Mouse (Mus musculus) hindbrain, embryonic 11.5 days (tissue): Measurements from ENCODE around the gene Chst11. TPM values are rescaled to one million over a fixed set of nuclear protein-coding genes. Genes with fewer than 3 reads are reported as not detected.

Experiments
- ATAC-seq: fragments of 200-750 bp; cut with Nextera tagmentation; 2 replicates; pipeline ENCODE4 v1.8.0; 2017; ENCODE audit warnings: mild to moderate bottlenecking, moderate TSS enrichment, moderate library complexity; ENCODE audit not compliant: low FRiP score
- DNase-seq: peaks from one replicate; pipeline ENCODE4 v3.0.0-alpha.2; 2015; ENCODE audit warnings: low spot score
- H3K27ac ChIP-seq: fragments of 300-500 bp; sonication (generic); 2 replicates; pipeline ENCODE4 v1.5.1; 2014; ENCODE audit warnings: mild to moderate bottlenecking, low read depth, low read length
- H3K27me3 ChIP-seq: fragments of 300-500 bp; sonication (generic); 2 replicates; pipeline ENCODE4 v1.6.1; 2014; ENCODE audit warnings: mild to moderate bottlenecking, low read length, moderate library complexity, mixed read lengths; ENCODE audit not compliant: control insufficient read depth, insufficient read depth
- H3K36me3 ChIP-seq: fragments of 300-500 bp; sonication (generic); 2 replicates; pipeline ENCODE4 v1.6.1; 2014; ENCODE audit warnings: mild to moderate bottlenecking, low read length, moderate library complexity, mixed read lengths; ENCODE audit not compliant: control insufficient read depth, insufficient read depth
- H3K4me1 ChIP-seq: fragments of 300-500 bp; sonication (generic); replicated peaks from 2 replicates; pipeline ENCODE4 v1.6.1; 2014; ENCODE audit warnings: low read length, mixed read lengths; ENCODE audit not compliant: control insufficient read depth, insufficient read depth
- H3K4me2 ChIP-seq: fragments of 300-500 bp; sonication (generic); replicated peaks from 2 replicates; pipeline ENCODE4 v1.6.1; 2014; ENCODE audit warnings: mild to moderate bottlenecking, low read depth, low read length
- H3K4me3 ChIP-seq: fragments of 300-500 bp; sonication (generic); 2 replicates; pipeline ENCODE4 v1.5.1; 2014; ENCODE audit warnings: low read depth, low read length
- H3K9ac ChIP-seq: fragments of 300-500 bp; sonication (generic); 2 replicates; pipeline ENCODE4 v1.6.1; 2014; ENCODE audit warnings: low read depth, low read length
- H3K9me3 ChIP-seq: fragments of 300-500 bp; sonication (generic); 2 replicates; pipeline ENCODE4 v1.6.1; 2016; ENCODE audit warnings: low read length; ENCODE audit not compliant: control insufficient read depth
- WGBS: fragments of 180-500 bp; shearing (Covaris S2); extraction: QIAGEN DNeasy Blood & Tissue Kit; methylation state at CpG from one replicate; pipeline ENCODE4 v1.1.7; 2014; 5-methylcytosine and 5-hydroxymethylcytosine counted together
- polyA plus RNA-seq: library from polyadenylated mRNA; unstranded; fragments of >200 nt; fragmentation: Nextera tagmentation; extraction: Ambion mirVana; gene quantifications from 2 replicates; pipeline ENCODE4 v1.2.1, GENCODE M21; 2014

Chst11 gene
- polyA plus RNA-seq, 1 experiment from 2014 or later = 2.3 TPM

GRCm38 (mm10) chr10:83068466-83068865 is 83.2 kb downstream of the Chst11 start:
- no peak for DNase-seq
- H3K27me3 ChIP-seq = no peaks in the 10 kb centered on the region
- H3K4me1 ChIP-seq = no peaks in the 10 kb centered on the region
- no peak for ATAC-seq
- H3K9me3 ChIP-seq = no peaks in the 10 kb centered on the region
- H3K9ac ChIP-seq = no peak overlapping the region
- H3K4me2 ChIP-seq = no peak overlapping the region
- H3K36me3 ChIP-seq = no peaks in the 10 kb centered on the region
- H3K4me3 ChIP-seq = no peak overlapping the region
- no peak overlapping the region for H3K27ac ChIP-seq
- 92% methylated on average over 8 of the region's 8 CpGs for WGBS

- no peaks in the 10 kb centered on the region for H3K4me1 ChIP-seq
- H3K27me3 ChIP-seq = no peaks in the 10 kb centered on the region
- H3K36me3 ChIP-seq = no peaks in the 10 kb centered on the region
- H3K27ac ChIP-seq = no peak overlapping the region
- H3K9ac ChIP-seq = no peak overlapping the region
- H3K4me3 ChIP-seq = no peak overlapping the region
- ATAC-seq (no peak), DNase-seq (no peak)
- no peak overlapping the region for H3K4me2 ChIP-seq
- WGBS = 10% methylated on average over 5 of the region's 5 CpGs
- no peaks in the 10 kb centered on the region for H3K9me3 ChIP-seq
These were observed 84.5 kb downstream of the Chst11 start for GRCm38 (mm10) chr10:83069791-83070190.

GRCm38 (mm10) chr10:83071785-83072580 is 86.7 kb downstream of the Chst11 start:
- no peak overlapping the region for H3K4me3 ChIP-seq
- no peaks in the 10 kb centered on the region for H3K36me3 ChIP-seq
- no peaks in the 10 kb centered on the region for H3K27me3 ChIP-seq
- no peak for ATAC-seq
- WGBS = 69% methylated on average over 19 of the region's 19 CpGs
- DNase-seq = no peak
- H3K27ac ChIP-seq = no peak overlapping the region
- H3K4me1 ChIP-seq = no peaks in the 10 kb centered on the region
- no peaks in the 10 kb centered on the region for H3K9me3 ChIP-seq
- H3K9ac ChIP-seq = no peak overlapping the region
- H3K4me2 ChIP-seq = no peak overlapping the region

- no peaks in the 10 kb centered on the region for H3K9me3 ChIP-seq
- no peak overlapping the region for H3K4me3 ChIP-seq
- no peak overlapping the region for H3K4me2 ChIP-seq
- no peaks in the 10 kb centered on the region for H3K36me3 ChIP-seq
- H3K27ac ChIP-seq = no peak overlapping the region
- DNase-seq (peak; percentile 50), ATAC-seq (peak; percentile 47; the same call in 1 of the 2 replicates)
- no peak overlapping the region for H3K9ac ChIP-seq
- no peaks in the 10 kb centered on the region for H3K27me3 ChIP-seq
- 50% methylated on average over 7 of the region's 7 CpGs for WGBS
- no peaks in the 10 kb centered on the region for H3K4me1 ChIP-seq
These were observed 87.8 kb downstream of the Chst11 start for GRCm38 (mm10) chr10:83073119-83073518.

- H3K9ac ChIP-seq = no peak overlapping the region
- DNase-seq (no peak), ATAC-seq (no peak)
- H3K27me3 ChIP-seq = no peaks in the 10 kb centered on the region
- H3K4me3 ChIP-seq = no peak overlapping the region
- H3K4me2 ChIP-seq = no peak overlapping the region
- WGBS = 86% methylated on average over 7 of the region's 7 CpGs
- no peaks in the 10 kb centered on the region for H3K9me3 ChIP-seq
- H3K36me3 ChIP-seq = no peaks in the 10 kb centered on the region
- no peak overlapping the region for H3K27ac ChIP-seq
- H3K4me1 ChIP-seq = peaks cover 7% of the 10 kb centered on the region; the same call in 1 of the 2 replicates
These were observed 91.5 kb downstream of the Chst11 start for GRCm38 (mm10) chr10:83076816-83077215.

GRCm38 (mm10) chr10:83078723-83079122 is 93.4 kb downstream of the Chst11 start:
- Histone ChIP-seq H3K9ac (no peak overlapping the region), H3K9me3 (no peaks in the 10 kb centered on the region), H3K4me3 (no peak overlapping the region), H3K36me3 (no peaks in the 10 kb centered on the region), H3K4me1 (peaks cover 7% of the 10 kb centered on the region; the same call in 1 of the 2 replicates), H3K27me3 (no peaks in the 10 kb centered on the region), H3K4me2 (no peak overlapping the region), H3K27ac (no peak overlapping the region)
- ATAC-seq (no peak), DNase-seq (no peak)
- 84% methylated on average over 8 of the region's 8 CpGs for WGBS

- Histone ChIP-seq H3K9ac (no peak overlapping the region), H3K27ac (no peak overlapping the region), H3K27me3 (no peaks in the 10 kb centered on the region), H3K9me3 (no peaks in the 10 kb centered on the region), H3K36me3 (no peaks in the 10 kb centered on the region), H3K4me3 (no peak overlapping the region), H3K4me1 (peaks cover 11% of the 10 kb centered on the region; the same call in 1 of the 2 replicates), H3K4me2 (no peak overlapping the region)
- WGBS = 81% methylated on average over 13 of the region's 13 CpGs
- ATAC-seq (0 out of 2 replicates have a peak, but pooled peaks have one; percentile 12), DNase-seq (no peak)
These were observed 94.5 kb downstream of the Chst11 start for GRCm38 (mm10) chr10:83079755-83080154.

- H3K4me2 ChIP-seq = no peak overlapping the region
- no peak overlapping the region for H3K27ac ChIP-seq
- ATAC-seq = peak; percentile 50
- no peaks in the 10 kb centered on the region for H3K36me3 ChIP-seq
- H3K9ac ChIP-seq = no peak overlapping the region
- H3K4me3 ChIP-seq = no peak overlapping the region
- H3K27me3 ChIP-seq = no peaks in the 10 kb centered on the region
- H3K4me1 ChIP-seq = peaks cover 11% of the 10 kb centered on the region; the same call in 1 of the 2 replicates
- no peak for DNase-seq
- WGBS = 49% methylated on average over 12 of the region's 12 CpGs
- no peaks in the 10 kb centered on the region for H3K9me3 ChIP-seq
These were observed 95.0 kb downstream of the Chst11 start for GRCm38 (mm10) chr10:83080275-83080741.

- H3K27ac ChIP-seq = no peak overlapping the region
- no peaks in the 10 kb centered on the region for H3K36me3 ChIP-seq
- no peak for DNase-seq
- peaks cover 11% of the 10 kb centered on the region; the same call in 1 of the 2 replicates for H3K4me1 ChIP-seq
- H3K4me3 ChIP-seq = no peak overlapping the region
- H3K9me3 ChIP-seq = no peaks in the 10 kb centered on the region
- H3K9ac ChIP-seq = no peak overlapping the region
- no peak overlapping the region for H3K4me2 ChIP-seq
- 35% methylated on average over 10 of the region's 10 CpGs for WGBS
- no peaks in the 10 kb centered on the region for H3K27me3 ChIP-seq
- ATAC-seq = no peak
These were observed 95.6 kb downstream of the Chst11 start for GRCm38 (mm10) chr10:83080930-83081329.
